Mouse (Mus musculus) left cerebral cortex, postnatal 10 days (tissue): ENCODE measurements around the gene Tcp11l2. TPM values are rescaled to one million over a fixed set of nuclear protein-coding genes. Genes with fewer than 3 reads are reported as not detected.

Experiments
- DNase-seq, 2 experiments: peaks; one replicate each; pipeline ENCODE4 v3.0.0; 2021 to 2022; ENCODE audit warnings: low spot score in 2 of 2, mixed read lengths in 1 of 2; ENCODE audit errors: extremely low spot score in 1 of 2
- intact Hi-C: fragments of 180-260 bp; cut with DNase I; formaldehyde crosslinking; loops from one replicate; pipeline ENCODE4 v1.15.1; 2025
- total RNA-seq, 2 experiments: library from RNA; stranded (reverse); gene quantifications; 2 replicates each; pipeline ENCODE4 v1.2.3; 2021

Gene Tcp11l2
- 10 to 100 TPM; 17.7 to 17.9 TPM for total RNA-seq

DNA sequence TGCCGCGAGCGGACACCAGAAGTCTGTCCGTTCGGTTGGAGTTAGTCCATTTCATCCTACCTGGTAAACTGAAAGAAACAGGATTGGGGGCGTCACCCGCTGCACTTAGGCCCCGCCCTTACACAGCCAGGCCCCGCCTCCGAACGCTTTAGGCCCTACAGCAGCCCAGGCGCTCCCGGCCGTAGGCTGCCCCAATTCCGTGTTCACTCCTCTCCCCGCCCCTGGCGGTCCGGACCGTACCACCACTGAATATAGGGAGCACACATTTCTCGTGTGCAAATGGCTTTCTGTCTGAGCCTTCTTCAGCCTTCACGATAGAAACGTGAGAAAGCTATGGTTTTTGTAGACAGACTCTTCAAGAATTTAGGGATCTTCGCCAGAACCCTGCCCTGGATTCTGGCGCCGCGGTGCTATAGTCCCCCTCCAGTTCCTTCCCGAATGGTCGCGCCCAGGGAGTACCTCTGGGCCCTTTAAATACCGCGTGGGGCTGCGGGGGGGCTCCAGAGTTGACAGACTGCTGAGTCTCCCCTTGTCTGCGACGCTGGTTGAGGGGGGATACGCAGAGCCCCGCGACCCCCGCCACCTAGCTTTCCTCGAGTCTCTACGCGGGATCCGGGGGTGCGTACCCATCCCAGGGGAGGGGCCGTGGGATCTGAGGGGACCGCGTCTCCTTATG, at the start of gene Tcp11l2:
Gene Tcp11l2 (plus strand): TSS at position 232 of the 676 bp plus-strand sequence.
- intact Hi-C loops, result loop anchor here (5.0 kb wide), 2 partner anchors 44 to 46 kb away; partner anchors contain the start of genes Ckap4 and Polr3b
- peak; percentile 87 to 94 for DNase-seq

DNA sequence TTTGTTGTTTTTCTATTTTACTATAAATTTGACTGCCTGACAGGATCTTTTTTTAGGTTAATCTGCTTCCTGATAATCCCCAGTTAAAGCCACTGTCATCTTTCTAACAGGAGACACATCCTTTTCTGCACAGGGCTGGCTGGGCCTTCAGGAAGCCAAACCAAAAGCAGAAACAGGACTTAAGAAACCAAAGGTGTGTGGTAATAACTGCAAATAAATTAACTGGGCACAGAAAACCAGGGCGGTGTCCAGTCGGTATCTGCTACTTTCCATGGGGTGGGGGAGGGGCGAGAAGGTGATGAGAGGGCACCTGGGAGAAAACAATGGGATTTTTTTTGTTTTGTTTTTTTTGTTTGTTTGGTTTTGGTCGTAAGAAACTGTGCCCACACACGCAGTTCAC, 49.4 kb upstream of the Tcp11l2 start:
- intact Hi-C loops, result no loop called here
- no peak for DNase-seq

DNA sequence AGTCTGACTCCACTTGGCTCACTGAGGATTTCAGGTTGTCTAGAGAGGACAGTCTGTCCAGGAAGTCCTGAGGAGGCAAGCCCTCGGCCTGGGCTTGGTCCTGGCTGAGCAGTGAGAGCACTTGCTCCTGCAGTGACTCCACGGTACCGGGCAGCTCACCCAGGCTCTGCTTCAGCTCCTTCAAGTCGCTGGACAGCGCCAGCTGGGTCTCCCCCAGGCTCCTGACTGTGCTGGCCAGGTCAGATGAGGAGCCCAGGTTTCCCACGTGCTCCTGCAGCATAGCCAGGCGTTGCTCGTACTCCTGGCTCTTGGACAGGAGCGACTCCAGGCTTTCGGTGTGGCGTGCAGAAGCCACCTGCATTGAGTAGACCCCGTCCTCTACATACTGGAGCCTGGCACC, 48.8 kb upstream of the Tcp11l2 start:
- intact Hi-C loops, result no loop called here

DNA sequence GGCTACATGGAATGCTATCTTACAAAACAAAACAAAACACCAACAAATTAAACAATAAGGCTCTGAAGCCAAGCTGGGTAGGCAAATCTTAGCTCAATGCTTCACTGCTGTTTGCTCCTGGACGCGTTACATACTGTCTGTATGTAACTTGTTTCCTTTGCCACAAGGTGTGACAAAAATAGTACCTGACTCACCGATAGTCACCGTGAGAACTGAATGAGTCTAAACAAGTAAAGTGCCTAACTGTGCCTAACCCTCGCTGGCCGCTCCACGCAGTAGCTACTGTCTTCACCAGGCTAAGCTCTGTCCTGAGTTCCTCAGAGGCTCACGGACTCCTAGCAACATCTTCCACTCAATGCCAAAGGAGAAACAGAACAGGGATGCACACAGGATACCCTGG, 46.0 kb upstream of the Tcp11l2 start:
- no peak for DNase-seq
- intact Hi-C loops, result loop anchor here (5.0 kb wide), 2 partner anchors 47 to 92 kb away; partner anchors contain the start of genes Polr3b and Tcp11l2

More for the DNA sequence above, 48.8 kb upstream of the Tcp11l2 start:
- no peak for DNase-seq

DNA sequence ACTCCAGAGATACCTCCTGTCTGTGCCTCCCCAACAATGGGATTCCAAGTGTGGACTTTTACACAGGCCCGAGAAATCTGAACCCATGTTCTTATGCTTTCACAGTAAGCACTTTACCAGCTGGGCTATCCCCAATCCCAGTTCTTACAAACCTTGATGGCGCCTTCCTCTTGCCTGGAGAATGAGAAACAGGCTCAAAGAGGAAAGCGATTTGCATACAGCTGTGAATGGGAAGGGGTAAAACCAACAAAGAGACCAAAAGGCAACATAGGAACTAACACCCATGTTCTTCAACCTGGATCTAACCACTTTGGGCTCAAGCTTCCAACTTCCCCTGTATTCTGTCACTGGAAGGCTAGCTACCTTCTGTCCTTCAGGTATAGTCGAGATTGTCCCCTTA, 44.9 kb upstream of the Tcp11l2 start:
- DNase-seq, result no peak
- intact Hi-C loops, result loop anchor here (5.0 kb wide), 2 partner anchors 46 to 91 kb away; partner anchors contain the start of genes Polr3b and Tcp11l2

DNA sequence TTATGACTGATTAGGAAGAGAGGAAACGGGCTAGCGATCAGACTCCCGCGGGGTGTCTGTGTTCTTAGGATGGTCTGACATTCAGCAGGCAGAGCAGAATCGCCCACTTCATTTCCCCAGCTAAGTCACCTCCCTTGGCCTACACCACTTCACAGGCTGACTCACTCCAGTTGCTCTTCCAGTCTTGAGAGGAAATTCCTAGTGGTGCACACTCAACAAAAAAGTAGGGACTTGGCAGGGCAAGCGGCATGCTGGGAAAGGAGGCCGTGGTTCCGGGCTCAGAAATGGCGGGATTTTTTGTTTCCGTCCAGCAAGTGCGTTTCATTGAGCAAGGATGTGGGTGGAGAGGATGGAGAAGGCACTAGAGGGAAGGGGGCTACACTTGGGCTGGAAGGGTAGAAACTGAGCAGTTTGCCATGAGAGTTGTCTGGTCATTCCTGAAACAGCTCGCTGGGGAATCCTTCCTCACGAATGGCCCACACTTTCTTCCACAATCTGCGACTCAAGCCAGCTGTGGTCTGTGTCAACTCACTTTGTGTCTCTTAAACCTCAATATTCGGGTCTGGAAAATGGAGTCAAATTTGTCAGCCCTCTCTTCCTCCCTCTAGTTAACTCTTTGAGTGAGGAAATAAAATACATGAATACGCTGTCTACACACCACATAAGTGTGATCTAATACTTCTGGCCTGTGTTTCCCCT, 44.1 kb upstream of the Tcp11l2 start:
- peak in 1 of 2 experiments; percentile 52 for DNase-seq
- intact Hi-C loops, result loop anchor here (5.0 kb wide), 2 partner anchors 45 to 90 kb away; partner anchors contain the start of genes Polr3b and Tcp11l2

DNA sequence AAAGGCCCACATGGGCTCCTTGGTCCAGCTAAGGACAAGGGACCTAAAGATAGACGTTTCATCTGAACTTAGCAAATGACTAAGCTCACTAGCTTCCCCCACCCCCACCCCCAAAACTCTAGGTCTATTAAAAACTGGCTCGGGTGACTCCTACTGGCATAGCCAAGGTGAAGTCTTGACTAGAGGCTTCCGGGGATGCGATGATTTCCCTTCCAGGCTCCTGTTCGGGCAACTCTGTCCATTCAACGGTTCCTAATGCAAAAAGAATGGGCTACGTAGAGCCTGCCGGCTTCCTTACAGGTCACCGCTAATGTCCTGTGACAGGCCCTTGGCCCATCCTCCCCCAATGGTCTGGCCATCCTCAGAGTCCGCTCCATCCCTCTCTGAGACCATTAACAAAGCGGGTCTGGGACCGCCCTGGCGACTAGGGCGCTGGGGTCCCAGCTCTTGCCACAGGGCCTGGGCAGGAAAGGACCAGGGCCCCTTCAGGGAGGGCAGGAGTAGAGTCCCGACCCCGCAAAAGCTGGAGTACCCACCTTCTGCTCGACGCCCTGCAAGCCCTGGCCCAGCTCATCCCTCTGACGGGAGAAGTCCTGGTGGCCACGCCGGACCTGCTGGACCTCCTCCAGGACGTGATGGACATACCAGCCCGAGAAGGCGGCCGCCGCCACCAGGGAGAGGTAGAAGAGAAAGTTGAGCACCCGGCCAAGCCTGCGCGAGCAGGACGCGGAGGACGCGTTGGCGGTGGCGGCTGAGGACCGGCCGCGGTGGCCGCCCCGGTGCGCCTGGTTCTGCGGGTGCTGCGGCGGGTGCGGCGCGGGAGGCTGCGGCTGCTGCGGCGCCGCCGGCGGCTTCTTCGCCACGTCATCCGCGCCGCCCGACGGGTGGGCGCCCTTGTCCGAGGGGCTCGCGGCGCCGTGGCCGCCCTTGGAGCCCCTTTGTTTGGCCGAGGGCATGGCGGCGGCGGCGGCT, 43.2 kb upstream of the Tcp11l2 start:
- intact Hi-C loops, result loop anchor here (5.0 kb wide), 2 partner anchors 44 to 89 kb away; partner anchors contain the start of genes Polr3b and Tcp11l2
- peak; percentile 37 to 75 for DNase-seq

DNA sequence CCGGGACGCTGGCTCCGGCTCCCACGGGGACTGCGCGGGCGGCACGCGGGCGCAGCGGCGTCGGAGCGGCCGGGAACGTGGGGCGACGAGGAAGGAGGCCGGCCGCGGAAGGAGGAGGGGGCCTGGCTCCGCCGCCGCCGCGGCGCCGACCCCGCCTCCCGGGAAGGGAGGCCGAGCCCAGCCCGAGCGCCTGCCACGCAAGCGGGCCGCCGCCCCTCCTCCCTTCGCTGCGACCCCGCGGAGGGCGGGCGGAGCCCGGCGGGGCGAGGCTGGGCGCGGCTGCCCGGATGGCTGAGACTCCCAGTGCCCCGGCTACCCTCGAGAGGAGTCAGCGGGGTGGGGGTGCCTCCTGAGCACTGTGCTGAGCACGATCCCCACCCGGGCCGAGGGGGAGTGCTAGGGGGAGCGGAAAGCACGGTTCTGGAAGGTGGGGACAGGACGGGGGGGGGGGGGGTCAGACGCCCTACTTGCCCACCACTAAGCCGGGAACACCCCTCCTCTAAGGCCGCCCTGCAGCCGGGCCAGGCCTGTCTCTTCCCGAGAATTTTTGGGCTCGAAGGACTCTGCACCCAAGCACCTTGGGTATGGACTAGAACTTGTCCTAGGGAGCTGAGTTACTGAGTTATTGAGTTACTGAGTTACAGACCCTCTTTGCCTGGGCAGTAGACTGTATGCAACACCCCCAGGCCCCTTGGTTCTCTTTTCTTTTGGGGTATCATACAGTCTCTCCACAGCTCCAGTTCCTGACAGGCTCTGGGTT, 42.3 kb upstream of the Tcp11l2 start, which contains the start of gene Ckap4:
Gene Ckap4 (minus strand): TSS at position 151 of the 760 bp plus-strand sequence.
- intact Hi-C loops, result loop anchor here (5.0 kb wide), 2 partner anchors 43 to 88 kb away; partner anchors contain the start of genes Polr3b and Tcp11l2
- peak; percentile 25 to 88 for DNase-seq

DNA sequence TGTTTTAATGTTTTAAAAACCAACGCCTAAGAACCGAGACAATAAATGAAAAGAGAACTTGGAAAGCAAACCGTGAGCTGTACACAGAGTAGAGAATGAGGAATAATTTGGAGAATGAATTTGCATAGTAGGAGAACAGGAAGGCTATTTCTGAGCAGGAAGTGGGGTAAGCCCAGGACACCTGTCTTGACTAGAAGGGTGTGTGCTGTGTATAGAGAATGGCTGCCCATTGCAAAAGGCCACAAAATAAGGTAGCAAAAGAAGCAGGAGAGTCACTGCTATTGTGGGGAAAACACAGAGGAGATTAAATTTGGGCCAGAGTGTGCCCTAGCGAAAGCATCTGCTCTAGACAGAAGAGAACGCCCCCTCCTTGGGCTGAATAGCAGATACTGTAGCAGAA, 41.0 kb upstream of the Tcp11l2 start:
- no peak for DNase-seq
- intact Hi-C loops, result no loop called here

DNA sequence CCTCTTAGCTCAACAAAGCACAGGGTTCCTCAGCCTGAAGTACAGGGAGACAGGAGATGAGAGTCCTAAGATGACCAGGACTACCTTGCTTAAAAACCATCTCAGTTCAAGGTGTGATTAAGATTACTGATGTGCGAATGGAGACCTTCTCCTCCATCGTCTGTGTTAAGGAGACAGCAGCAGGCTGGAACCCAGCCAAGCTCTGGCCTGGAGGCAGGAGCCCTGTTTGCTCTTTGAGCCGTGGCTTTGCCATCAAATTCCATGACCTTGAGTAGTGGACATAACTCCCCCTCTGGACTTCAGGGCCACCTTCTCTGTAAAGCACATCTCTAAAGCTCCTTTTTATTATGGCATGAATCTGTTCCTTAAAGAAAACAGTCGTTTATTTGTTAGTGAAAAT, 40.6 kb upstream of the Tcp11l2 start:
- peak in 1 of 2 experiments; percentile 53 for DNase-seq
- intact Hi-C loops, result no loop called here

DNA sequence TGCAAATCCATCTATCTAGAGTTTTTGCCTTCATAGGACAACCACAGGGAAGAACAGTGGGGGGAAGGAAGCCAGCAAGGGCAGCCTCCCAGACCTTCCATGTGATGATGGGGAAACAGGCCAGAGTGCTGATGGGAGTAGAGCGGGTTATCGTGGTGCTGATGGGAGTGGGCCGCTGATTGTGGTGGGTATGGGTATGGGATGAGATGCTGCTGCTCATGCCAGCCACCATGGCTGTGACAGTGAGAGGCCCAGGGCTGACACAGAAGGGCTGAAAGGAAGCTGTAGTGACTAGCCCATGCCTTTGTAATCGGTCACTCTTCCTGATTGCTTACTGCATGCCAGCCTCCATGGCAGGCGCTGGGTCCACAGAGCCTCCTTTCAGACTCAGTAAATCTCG, 36.8 kb upstream of the Tcp11l2 start:
- intact Hi-C loops, result no loop called here
- no peak for DNase-seq

DNA sequence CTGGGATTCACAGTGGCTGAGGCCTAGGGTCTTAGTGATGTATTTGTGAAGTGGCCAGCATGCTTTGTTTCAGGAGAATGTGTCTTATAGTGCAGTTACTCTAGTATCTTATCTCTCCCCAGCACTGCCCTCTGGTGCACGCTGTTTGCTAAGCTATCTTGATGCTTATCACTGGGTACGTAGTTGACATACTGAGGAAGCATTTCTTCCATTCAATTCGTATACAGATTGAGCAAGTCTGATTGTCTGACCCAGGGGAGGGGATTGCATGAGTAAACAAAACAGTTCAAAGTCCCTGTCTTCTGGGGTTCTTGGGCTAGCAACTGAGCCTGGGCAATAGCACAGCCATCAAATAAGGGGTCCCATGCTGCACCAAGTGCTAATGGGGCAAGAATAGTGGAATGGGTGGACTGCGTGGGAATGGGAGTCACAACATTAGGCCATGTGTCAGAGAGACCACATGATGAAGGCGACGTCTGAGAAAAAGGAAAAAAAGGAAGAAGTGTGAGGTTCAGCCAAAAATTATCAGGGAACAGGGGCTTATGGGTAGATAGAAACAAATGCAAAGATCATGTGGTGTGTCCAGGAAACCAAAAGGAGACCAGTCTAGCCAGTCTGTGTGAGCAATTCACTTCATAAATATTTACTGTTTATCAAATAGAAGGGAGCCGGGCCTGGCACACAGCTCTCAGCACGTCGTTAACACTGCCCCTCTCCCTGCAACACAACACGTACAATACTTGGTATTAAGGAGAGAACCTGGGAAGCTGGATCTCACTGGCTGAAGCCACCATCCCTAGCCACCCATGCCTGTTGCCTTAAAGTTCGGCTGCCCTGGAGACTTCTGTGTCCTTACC, 33.4 kb upstream of the Tcp11l2 start:
- no peak for DNase-seq
- intact Hi-C loops, result no loop called here

DNA sequence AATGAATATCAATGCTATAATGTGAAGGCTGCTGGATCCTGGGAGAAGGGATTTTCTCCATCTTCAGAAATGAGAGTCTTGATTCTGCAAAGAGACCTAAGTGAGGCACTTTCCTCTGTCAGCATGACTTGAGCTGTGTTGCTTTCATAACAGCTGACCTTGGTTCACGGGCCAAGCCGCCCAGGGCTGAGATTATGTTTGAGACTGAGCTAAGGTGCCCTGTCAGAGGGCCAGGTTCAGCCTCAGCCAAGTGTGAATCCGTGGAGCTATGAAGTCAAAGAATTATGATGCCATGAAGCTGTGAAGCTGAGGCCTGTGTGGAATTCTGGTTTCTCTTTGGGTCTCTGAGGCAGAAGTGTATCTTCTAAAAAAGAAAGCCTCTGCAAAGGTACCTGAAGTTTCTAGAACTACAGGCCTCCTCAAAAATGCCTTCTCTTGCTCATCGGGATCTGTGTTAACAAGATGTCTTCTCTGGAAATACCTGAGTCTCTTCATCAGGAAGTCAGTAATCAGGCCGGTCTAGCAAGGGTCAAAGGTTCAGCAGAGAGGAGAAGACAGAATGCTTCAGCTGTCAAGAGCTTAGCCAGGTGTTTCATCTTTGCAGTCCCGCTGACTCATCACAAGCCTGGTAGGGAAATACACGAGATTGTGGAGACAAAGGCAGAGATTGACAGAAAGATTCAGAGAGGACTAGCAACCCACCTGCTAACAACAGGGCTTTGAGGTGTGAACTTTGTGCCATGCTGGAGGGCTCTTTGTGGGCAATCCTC, 31.4 kb upstream of the Tcp11l2 start:
- intact Hi-C loops, result no loop called here
- DNase-seq, result no peak

DNA sequence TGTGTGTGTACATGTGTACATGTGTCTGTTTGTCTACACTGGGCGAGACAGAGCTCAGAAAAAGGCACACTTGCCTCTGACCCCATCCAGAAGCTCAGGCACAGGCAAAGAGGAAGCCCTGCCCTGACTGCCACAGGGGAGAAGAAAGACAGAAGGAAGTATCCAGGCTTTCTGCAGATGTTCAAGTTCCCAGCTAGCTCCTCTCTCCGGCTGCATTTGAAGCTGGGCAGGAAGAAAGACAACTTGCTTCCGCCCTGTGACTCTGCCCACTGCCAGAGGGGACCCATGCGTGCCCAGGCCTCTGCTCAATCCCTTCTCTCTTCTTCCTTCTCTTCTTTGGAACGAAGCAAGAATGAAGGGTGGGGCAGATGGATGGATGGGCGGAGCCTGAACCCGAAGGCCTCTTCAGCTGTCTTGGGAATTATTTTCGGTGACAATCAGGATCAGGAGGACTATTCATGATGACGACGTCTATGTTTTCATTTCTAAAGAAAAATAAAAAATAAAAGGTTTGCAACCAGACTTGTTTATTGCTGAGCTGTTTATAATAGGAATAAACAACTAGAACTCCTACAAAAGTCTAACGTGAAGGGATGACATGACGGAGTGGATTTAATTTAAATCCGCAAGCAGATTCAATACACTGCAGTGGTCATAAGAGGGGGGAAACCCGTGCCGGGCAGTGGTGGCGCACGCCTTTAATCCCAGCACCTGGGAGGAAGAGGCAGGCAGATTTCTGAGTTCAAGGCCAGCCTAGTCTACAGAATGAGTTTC, 27.1 kb upstream of the Tcp11l2 start:
- no peak for DNase-seq
- intact Hi-C loops, result no loop called here

DNA sequence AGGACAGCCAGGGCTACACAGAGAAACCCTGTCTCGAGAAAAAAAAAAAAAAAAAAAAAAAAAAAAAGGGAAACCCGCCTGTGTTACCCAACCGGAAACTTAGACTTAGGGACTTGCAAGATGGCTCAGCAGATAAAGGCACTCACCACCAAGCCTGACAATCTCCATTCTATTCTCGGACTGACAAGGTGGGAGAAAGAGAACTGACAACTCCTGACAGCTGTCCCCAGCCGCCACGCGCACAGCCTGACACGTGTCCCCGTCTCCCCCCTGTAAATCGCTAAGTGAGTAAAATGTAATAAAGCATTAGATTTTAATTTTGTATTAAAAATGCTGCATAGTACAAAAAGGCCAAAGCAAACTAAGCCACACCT, 26.5 kb upstream of the Tcp11l2 start:
- intact Hi-C loops, result no loop called here
- no peak for DNase-seq

DNA sequence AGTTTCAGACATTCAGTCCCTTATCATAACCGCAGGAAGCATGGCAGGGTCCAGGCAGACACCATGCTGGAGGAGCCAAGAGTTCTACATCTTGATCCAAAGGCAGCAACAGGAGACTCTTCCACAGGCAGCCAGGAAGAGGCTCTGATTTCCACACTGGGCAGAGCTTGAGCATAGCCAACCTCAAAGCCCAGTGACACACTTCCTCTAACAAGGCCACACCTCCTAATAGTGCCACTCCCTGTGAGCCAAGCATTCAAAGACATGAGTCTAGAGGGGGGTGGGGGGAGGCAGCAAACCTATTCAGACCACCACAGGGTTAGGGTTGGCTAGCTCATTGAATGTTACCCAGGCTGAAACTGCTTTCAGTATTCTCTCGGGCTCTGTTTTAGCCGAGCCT, 24.6 kb upstream of the Tcp11l2 start:
- intact Hi-C loops, result no loop called here
- no peak for DNase-seq
